ENCODE assay signal across 15 mouse cellular contexts in genomic region chr4:100391021-100391420, GRCm38 (mm10).
"Had no signal": no experiment of that assay in that cellular context is flagged by ENCODE, and none has a peak within 500 bp of the region (broad histone marks: within the 10 kb centered on the region; RNA-seq: fewer than 3 reads in every experiment).

No protein-coding gene starts in this region.

- H3K9me3 ChIP-seq: neural tube, embryonic 15.5 days; stomach, embryonic 15.5 days had no signal

- H3K4me1 ChIP-seq: neural tube, embryonic 15.5 days had no signal

- H3K4me3 ChIP-seq: neural tube, embryonic 15.5 days; stomach, embryonic 15.5 days had no signal

- H3K27me3 ChIP-seq: neural tube, embryonic 15.5 days; stomach, embryonic 15.5 days had no signal

- H3K27ac ChIP-seq: neural tube, embryonic 15.5 days; stomach, embryonic 15.5 days; stomach, postnatal 0 days had no signal

- H3K4me2 ChIP-seq: neural tube, embryonic 15.5 days; stomach, embryonic 15.5 days had no signal

- H3K36me3 ChIP-seq: neural tube, embryonic 15.5 days; stomach, embryonic 15.5 days had no signal

- H3K9ac ChIP-seq: neural tube, embryonic 15.5 days; stomach, embryonic 15.5 days had no signal

- DNase-seq: retina, postnatal 1 day; right cerebral cortex, adult 18-20 months; right cerebral cortex, postnatal 14 days; right cerebral cortex, postnatal 25 days; right cerebral cortex, postnatal 4 days; spleen, adult 18-20 months; thymus, adult 18-20 months; thymus, adult 2 months; thymus, postnatal 14 days; thymus, postnatal 25 days; thymus, postnatal 36 days; thymus, postnatal 4 days had no signal
